Mouse (Mus musculus) embryonic fibroblast, embryonic 13.5 days (primary cell): ENCODE measurements around the gene Adam1a. TPM values are rescaled to one million over a fixed set of nuclear protein-coding genes. Genes with fewer than 3 reads are reported as not detected.

Experiments
- H3K27ac ChIP-seq: 2 replicates; pipeline ENCODE4 v1.5.1; 2012; ENCODE audit warnings: low read length, control low read depth, inconsistent platforms; ENCODE audit not compliant: insufficient read depth
- H3K4me1 ChIP-seq: 2 replicates; pipeline ENCODE4 v1.6.1; 2011; ENCODE audit warnings: low read length; ENCODE audit not compliant: control insufficient read depth, insufficient read depth
- H3K4me3 ChIP-seq: 2 replicates; pipeline ENCODE4 v1.5.1; 2011; ENCODE audit warnings: mild to moderate bottlenecking, control low read depth, low read length; ENCODE audit not compliant: insufficient read depth
- CTCF ChIP-seq: IDR thresholded peaks from 2 replicates; pipeline ENCODE4 v1.5.1; 2011; ENCODE audit warnings: mild to moderate bottlenecking, control low read depth, low read length, moderate library complexity, borderline replicate concordance; ENCODE audit not compliant: insufficient read depth
- POLR2A ChIP-seq: IDR thresholded peaks from 2 replicates; pipeline ENCODE4 v1.6.1; 2011; ENCODE audit warnings: low read depth, mild to moderate bottlenecking, control low read depth, low read length, moderate library complexity
- polyA plus RNA-seq: library from polyadenylated mRNA; stranded (reverse); fragments of >200 nt; gene quantifications from 2 replicates; pipeline ENCODE4 v1.2.4, GENCODE M21; 2011; ENCODE audit warnings: low read depth; ENCODE audit not compliant: missing spikeins, insufficient read length

The Adam1a gene
- polyA plus RNA-seq, 1 experiment = 2.7 TPM

GRCm38 (mm10) chr5:121469566-121469965 lies 75.7 kb downstream of the Adam1a start:
- H3K4me3 ChIP-seq = no peak overlapping the region
- no peak overlapping the region for H3K27ac ChIP-seq
- H3K4me1 ChIP-seq = no peaks in the 10 kb centered on the region
- TF ChIP-seq CTCF (no peak), POLR2A (no peak)

Other genes with a start within 250 kb of the Adam1a start
- gene Trafd1, start 159.8 kb downstream of the Adam1a start, polyA plus RNA-seq = 34.5 and 36.1 TPM in 2 replicates
- 24.6 and 34.4 TPM in 2 replicates for gene Naa25, start 147.5 kb downstream of the Adam1a start, polyA plus RNA-seq
- gene Tmem116, start 93.6 kb downstream of the Adam1a start, polyA plus RNA-seq = 2.0 TPM in 1 of 2 replicates, not detected in the other
- 135 and 136 TPM in 2 replicates for gene Erp29, start 93.0 kb downstream of the Adam1a start, polyA plus RNA-seq
- gene Adam1b, start 42.0 kb downstream of the Adam1a start, polyA plus RNA-seq = not detected in 2 replicates
- gene Gm42878, start within 50 bp of the Adam1a start, polyA plus RNA-seq = not detected in 2 replicates
- gene Mapkapk5, start 423 bp upstream of the Adam1a start, polyA plus RNA-seq = 65.3 and 68.3 TPM in 2 replicates
- gene Aldh2, start 48.3 kb upstream of the Adam1a start, polyA plus RNA-seq = 167 and 221 TPM in 2 replicates
- gene Acad12, start 73.5 kb upstream of the Adam1a start, polyA plus RNA-seq = 3.1 and 3.8 TPM in 2 replicates
- 2.3 and 2.7 TPM in 2 replicates for gene Acad10, start 115.0 kb upstream of the Adam1a start, polyA plus RNA-seq
- gene Brap, start 115.1 kb upstream of the Adam1a start, polyA plus RNA-seq = 41.4 and 46.3 TPM in 2 replicates
- 174 and 196 TPM in 2 replicates for gene Atxn2, start 165.9 kb upstream of the Adam1a start, polyA plus RNA-seq